Mouse (Mus musculus): ENCODE data around the gene Lrrc8c.

Lrrc8c gene

DNA sequence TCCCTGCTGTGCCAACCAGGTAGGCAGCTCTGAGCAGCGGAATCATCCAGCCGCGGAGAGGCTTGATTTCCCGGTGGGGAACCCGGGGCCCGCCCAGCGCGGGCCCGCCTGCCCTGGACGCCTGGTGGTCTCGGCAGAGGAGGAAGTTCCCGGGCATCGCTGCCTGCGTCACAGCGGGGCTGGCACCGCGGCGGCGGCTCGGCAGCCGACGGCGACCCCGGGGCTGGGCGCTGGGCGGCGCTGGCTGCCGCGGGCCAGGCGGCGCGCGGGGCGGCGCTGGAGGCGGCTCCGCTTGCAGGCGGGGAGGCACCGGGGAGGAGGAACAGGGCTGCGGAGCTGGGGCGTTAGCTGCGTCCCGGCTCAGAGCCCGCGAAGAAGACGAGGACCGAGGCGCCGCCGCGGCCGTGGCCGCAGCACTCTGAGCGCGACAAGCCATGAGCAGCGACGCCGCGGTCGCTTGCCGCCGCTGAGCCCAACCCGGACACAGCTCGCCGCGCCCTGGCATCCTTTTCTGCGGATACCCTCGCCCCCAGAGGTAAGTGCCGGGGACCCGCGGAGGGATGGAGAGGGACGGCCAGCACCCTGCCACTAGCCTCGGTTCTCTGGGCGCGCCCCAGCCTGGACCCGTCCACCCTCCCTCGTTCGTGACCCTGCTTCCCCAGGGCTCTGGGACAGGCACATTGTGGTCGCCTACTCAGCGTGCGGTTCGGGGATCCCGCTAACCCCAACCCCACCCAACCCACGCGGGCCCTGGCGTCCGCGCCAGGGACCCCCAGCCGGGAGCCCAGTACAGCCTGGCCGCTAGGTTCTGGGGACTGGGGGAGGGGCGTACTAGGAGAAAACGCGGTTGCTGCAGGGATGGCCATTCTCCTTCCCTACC, at the start of gene Lrrc8c:
Gene Lrrc8c (plus strand): TSS at position 293 of the 880 bp plus-strand sequence.
- in situ Hi-C loops (cut with MboI, MseI) = loop anchor here in 1 of 2 experiments (5.0 to 10.0 kb wide), 2 partner anchors 133 to 515 kb away; no protein-coding TSS in a partner anchor

DNA sequence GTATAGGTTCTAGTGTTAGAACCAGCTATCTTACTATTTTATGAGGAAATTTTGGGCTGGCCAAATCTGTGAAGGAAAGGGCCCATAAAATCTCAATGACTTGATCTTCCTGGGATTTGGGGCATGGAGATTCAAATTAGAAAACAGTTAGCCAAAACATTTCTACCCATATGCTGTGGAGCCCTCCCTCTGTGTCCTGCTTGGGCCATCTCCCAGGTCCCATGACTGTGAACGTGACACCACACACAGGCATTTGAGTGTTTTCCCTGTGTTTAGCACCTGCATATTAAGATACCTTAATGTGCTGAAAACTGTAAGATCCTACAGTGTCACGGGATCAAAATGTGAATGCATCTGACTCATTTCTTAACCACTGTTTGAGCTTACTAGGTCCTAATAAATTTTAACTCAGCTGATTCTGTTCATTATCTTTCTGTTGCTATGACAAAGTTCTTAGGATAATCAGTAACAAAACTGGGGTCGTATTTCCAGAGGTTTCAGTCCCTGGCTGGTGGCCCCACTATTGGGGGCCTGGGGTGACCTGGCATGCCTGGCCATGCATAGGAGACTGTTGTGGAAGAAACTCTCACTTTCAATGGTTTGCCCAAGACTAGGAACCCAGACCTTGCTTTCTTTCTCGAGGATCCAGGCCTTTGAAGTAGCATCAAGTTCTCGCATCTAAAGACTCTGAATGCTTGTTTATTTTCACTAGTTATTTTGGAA, 46.0 kb upstream of the Lrrc8c start:
- in situ Hi-C loops (cut with MboI, MseI) = no loop called here

DNA sequence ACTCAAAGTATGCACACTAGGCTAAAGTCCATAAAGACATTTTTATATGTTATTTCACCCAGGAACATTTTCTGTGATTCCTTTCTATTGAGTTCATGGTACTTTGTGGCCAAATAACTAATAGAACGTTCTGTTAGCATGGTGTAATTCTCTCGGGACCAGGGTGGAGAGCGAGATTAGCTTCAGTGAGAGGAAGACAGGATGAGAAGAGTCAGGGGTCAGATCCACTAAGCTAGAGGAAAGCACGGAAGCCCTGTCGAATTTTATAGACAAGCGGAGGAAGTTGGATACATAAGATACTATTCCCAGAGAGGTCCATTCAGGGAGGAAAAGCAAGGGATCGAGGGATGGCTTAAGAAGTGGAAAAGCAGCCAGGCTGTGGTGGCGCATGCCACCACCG, 41.7 kb upstream of the Lrrc8c start:
- in situ Hi-C loops (cut with MboI, MseI) = no loop called here

DNA sequence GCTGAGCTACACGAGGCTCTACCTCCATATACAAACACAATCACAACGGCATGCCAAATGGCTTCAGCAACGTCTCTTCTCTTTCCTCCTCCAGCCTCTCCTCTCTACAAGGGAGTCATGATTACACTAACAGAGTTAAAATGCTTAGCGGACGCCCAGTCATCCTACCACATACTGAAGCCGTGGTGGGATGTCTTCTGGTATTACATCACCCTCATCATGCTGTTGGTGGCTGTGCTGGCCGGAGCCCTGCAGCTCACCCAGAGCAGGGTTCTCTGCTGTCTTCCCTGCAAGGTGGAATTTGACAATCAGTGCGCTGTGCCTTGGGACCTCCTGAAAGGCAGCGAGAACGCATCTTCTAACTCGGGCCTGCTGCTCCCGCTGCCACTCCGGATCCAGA, 39.5 kb upstream of the Lrrc8c start:
- in situ Hi-C loops (cut with MboI, MseI) = no loop called here

DNA sequence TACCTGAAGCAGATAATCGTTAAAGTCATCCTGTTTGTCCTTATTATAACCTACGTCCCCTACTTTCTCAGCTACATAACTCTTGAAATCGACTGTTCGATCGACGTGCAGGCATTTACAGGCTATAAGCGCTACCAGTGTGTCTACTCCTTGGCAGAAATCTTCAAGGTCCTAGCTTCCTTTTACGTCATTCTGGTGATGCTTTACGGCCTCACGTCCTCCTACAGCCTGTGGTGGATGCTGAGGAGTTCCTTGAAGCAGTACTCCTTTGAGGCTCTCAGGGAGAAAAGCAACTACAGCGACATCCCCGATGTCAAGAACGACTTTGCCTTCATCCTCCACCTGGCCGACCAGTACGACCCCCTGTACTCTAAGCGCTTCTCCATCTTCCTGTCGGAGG, 38.6 kb upstream of the Lrrc8c start:
- in situ Hi-C loops (cut with MboI, MseI) = no loop called here

DNA sequence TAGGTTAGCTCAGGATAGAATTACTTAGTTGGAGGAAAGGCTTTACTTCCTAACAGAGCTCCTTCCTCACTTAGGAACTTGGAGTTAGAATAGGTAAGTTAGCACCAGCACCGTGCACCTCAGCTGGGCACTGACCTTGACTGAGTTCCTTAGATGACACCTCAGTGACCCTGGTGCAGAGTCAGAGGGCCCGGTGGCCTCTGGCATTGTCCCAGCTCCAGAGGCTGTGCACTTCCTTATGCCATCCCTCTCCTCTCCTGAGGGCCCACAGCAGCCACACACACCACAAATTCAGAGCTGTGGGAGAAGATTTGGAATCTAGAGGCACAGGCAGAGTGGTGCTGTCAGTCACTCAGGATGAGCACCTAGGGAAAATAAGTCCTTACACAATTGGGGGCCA, 35.6 kb upstream of the Lrrc8c start:
- in situ Hi-C loops (cut with MboI, MseI) = no loop called here

DNA sequence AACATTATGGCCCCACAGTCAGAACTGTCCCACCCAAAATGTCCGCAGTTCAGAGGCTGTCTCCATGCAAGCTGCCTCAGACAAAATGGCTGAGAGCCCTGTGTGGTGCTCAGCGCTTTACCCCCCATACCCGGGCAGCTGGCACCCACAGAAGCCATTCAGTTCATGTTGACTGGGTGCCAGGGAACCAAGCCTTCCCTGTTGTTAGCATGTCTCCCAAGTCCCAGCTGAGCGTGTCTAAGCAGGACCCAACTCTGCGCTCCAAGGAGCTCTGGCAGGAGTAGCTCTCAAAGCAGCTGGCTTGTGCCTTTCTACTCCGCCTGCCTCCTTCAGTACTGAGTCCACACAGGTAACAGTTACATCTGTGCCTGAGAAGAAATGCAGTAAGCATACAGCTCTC, 34.9 kb upstream of the Lrrc8c start:
- in situ Hi-C loops (cut with MboI, MseI) = no loop called here

DNA sequence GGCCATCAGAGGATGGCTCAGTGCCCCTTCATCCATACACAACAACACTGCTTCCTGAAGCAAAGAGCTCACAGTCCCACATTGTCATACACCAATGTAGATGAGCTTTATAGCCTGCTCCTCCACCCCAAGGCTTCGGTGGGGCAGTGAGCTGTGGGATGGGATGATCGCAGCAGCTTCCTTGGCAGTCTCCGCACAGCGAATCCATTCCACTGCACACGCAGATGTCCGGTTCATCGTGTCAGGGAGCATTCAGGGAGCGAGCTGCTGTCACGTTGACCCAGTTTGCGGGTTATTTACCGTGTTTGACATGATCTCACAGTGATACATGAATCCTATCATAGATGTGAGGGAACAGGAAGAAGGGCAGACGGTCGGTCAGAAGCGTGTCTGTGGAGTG, 34.3 kb upstream of the Lrrc8c start:
- in situ Hi-C loops (cut with MboI, MseI) = no loop called here

DNA sequence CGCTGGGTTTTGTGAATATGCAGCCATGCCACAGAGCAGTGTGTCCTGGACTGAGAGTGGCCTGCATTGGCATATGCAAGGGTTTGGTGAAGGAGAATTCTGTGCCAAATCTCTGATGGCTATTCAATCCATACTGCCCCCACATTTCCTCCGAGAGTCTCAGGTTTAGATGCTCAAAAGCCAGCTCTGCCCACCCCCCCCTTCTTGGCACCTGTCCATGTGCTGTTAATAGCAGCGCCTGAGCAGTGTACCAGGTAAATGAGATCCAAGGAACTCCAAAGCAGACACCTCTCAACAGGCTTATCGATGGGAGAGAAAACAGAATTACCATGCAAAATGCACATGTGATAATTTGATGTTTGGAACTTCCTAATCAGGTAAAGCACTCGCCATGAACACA, 29.0 kb upstream of the Lrrc8c start:
- in situ Hi-C loops (cut with MboI, MseI) = loop anchor here (5.0 to 10.0 kb wide), 3 partner anchors 83 to 375 kb away; no protein-coding TSS in a partner anchor

DNA sequence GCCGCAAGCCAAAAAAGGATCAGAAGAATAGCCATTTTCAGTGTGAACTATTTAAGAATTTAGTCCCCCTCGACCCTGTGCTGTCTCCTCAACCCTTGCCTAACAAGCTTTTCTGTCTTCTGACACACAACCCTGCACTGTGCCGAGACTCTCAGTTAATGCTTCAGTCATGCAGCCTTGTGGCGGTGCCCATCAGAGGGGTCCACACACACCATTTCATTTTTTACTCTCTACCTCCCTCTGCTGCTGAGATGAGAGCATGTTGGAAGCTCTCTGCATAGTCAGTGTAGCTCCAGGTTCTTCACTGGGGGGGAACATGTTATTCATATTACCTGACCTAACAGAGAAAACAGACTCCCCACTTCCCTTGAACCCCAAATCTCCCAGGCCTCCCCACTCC, 27.8 kb upstream of the Lrrc8c start:
- in situ Hi-C loops (cut with MboI, MseI) = loop anchor here (5.0 to 10.0 kb wide), 3 partner anchors 84 to 373 kb away; no protein-coding TSS in a partner anchor

DNA sequence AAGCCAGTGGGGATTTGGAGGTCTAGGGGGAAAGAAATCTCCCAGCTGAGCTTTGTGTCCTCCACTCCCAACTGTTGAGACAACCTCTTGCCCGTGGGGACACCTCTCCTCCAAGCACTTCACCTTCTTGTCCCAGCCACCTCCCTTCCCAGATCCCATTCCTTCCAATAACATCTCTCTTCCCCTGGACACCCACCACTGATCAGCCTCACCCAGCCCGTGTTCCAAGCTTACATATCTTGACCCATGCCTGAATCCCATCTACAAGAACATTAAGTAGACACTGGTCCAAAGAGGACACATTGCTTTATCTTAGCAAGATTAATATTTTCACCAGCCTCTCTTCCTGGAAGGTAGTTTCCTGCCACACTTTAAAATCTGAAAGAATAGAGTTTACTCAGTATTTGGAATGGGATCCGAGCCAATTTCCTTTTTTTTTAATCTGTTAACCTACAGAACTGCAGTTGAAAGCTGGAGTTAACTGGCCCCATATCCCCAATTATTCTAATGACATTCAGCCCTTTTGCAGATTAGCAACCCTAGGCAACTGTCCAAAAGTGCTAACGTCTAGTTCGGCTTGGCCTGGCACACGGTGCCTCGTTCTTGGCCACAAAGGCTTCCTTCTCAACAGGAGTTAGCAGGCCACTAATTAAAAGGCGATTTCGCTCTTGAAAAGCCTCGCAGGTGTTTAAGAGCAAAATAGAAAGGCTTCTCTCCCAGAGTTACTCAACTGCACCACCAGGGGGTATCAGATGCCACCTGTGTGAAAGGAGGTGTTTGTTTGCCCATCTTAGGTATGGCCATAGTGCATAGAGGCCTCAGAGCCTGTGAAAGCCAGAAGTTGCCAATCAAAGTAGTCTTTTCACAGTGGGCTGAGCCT, 26.6 kb upstream of the Lrrc8c start:
- in situ Hi-C loops (cut with MboI, MseI) = loop anchor here (5.0 to 10.0 kb wide), 3 partner anchors 85 to 372 kb away; no protein-coding TSS in a partner anchor

DNA sequence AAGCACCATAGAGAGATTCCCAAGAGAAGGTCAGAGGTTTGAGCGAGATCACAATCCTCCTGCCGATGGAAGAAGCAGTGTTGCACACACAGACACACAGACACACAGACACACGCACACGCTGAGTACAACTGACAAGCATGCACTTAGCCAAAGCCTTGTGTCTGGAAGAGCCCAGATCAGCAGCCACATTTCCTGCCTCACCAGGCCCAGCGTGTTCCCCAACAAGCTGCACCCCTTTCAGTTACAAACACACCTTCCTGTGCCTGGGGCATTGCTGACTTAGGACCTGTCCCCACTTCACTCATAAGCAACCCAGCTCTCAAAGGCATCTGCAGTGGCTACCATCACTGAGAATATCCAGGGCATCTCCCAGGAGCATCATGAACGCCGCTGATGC, 25.8 kb upstream of the Lrrc8c start:
- in situ Hi-C loops (cut with MboI, MseI) = loop anchor here (5.0 to 10.0 kb wide), 3 partner anchors 86 to 371 kb away; no protein-coding TSS in a partner anchor

DNA sequence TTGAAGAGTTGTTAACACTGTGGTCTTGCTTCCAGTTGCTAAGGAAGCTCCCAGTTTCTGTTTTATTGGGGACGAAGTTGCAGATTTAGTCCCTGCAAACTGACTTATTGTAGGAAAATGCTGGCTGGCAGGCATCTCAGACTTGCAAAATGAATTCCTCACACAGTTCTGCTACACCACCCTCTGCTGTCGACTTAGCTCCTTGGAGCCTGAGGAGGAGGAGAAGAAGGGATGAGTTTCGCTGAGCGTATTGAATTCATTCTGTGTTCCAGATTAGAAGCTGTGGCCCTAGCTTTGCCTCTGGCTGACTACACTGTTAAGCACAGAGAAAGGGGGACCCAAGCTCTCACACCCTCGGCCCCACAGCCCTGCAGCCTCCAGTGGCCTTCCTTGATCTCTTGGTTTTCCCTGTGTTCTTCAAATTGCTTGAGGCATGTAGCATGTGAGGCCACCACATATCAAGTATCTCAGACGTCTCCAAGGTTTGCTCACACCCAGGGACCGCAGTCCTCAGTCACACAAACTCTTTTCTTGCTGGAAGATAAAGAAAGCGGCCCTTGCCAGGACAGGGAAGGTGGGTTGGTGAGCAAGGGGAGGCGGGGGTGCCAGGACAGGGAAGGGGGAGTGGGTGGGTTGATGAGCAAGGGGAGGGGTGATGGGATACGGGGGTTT, 24.8 kb upstream of the Lrrc8c start:
- in situ Hi-C loops (cut with MboI, MseI) = loop anchor here (5.0 to 10.0 kb wide), 3 partner anchors 87 to 370 kb away; no protein-coding TSS in a partner anchor

DNA sequence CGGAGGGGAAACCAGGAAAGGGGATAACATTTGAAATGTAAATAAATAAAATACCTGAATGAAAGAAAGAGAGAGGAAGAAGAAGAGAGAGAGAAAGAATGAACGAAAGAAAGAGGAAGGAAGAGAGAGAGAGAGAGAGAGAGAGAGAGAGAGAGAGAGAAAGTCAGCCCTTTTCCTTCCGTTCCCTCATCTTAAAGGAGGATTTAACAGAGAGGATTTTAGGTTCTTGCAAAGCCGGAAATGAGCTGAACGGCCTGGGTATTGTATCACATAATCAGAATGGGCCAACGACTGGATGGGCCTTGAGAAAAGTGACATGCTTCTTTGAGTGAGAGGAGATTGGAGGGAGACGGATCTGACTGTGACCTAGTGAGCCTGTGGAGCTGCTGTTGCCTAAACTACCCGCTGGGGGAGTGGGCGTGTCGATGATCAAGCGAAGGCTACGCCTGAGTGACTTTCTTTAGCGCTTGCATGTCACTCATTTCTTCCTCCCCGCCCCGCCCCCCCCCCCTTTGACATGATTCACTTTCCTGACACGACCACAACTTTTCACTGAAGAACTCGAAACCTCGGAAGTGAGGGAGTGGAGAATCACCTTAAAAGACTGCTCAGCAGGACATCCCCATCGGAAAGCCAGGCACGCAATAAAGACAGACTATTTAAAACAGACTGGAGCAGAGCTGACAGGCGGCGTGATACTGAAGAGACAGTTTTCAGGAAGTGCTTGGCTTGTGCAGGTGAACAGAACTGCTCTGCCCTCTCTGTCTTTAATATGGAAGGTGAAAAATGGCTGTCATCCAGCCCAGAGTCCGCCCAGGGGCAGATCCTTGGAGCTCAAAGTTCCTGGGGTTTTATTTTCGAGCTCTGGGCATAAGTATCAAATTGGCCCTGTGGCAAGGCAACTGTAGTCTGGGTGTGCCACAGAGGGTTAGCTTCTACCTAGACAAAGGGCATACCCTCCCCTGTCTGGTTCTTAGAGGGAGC, 24.0 kb upstream of the Lrrc8c start:
- in situ Hi-C loops (cut with MboI, MseI) = loop anchor here (5.0 to 10.0 kb wide), 6 partner anchors 88 to 377 kb away; no protein-coding TSS in a partner anchor

DNA sequence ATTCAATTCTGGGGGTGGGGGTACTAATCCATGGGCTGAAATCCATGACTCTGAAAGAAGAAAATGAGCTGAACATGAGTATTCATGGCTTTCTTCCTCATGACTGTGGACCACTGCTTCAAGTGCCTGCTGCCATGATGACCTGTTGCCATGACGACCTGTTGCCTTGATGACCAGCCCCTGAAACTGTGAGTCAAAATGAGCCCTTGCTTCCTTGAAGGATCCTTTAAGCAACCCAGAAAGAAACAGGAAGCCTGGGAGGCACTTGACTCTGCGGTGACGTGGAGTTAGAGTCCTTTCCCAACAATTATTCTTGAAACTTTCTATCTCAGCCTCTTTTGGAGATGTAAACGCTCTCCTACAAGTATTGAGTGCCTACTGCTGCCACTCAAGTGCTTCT, 23.1 kb upstream of the Lrrc8c start:
- in situ Hi-C loops (cut with MboI, MseI) = loop anchor here (5.0 to 10.0 kb wide), 5 partner anchors 151 to 376 kb away; no protein-coding TSS in a partner anchor

DNA sequence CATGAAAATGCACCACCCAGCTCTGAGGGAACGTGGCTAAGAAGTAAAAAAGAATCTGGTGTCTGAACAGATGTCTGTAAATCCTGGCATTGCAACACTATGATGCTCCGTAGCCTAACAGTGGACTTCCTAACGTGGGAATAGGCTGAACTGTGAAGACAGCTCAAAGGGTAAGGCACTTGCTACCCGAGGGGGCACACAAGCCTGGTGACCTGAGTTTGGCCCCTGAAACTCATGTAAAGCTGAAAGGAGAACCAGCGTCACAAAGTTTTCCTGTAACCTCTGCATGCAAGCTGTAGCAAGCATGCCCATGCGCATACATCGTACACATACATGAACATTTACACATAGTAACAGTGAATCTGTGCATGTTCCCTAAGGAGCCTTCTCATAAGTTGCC, 22.6 kb upstream of the Lrrc8c start:
- in situ Hi-C loops (cut with MboI, MseI) = loop anchor here (5.0 to 10.0 kb wide), 5 partner anchors 151 to 376 kb away; no protein-coding TSS in a partner anchor

DNA sequence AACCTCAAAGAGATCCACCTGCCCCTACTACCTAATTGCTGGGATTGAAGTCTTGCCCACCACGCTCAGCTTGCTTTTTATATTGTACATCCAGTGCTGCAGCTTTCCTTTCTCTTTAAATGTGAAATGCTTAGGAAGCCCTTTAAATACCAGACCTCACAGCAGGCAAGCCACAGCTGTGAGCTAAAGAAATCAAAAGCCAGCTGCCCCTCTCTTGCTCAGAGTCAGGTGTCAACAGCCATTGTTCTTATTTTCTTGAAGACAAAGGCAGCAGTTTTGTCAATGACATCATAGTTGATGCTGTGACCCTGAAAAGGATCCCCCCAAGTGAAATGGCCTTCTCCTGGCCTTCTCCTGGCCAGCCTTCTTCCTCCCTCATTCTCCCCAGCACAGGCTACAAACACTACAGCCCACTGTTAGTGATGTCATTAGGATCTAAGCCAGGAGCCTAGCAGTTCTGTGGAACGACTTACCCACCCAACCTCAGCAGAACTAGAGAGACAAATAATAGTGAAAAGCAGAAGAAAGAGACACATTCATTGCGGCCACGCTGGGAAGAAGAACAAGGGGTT, 20.7 kb upstream of the Lrrc8c start:
- in situ Hi-C loops (cut with MboI, MseI) = loop anchor here (5.0 to 10.0 kb wide), 5 partner anchors 149 to 374 kb away; no protein-coding TSS in a partner anchor

DNA sequence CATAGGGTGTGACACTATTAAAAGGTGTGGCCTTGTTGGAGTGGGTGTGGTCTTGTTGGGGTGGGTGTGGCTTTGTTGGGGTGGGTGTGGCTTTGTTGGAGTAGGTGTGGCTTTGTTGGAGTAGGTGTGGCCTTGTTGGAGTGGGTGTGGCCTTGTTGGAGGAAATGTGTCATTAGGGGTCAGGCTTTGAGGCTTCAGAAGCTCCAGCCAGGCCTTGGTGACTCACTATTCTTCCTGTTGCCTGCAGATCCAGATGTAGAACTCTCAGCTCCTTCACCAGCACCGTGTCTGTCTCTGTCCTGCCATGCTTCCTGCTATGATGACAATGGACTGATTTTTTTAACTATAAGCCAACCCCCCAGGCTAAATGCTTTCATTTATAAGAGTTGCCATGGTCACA, 19.8 kb upstream of the Lrrc8c start:
- in situ Hi-C loops (cut with MboI, MseI) = loop anchor here (5.0 to 10.0 kb wide), 5 partner anchors 148 to 373 kb away; no protein-coding TSS in a partner anchor

Data from T-helper 17 cell (primary cell).